Comparison of ENCODE assay signal across 9 mouse cellular contexts in genomic region chr17:36060829-36061228, GRCm38 (mm10). TPM values are rescaled to one million over a fixed set of nuclear protein-coding genes. Genes with fewer than 3 reads are reported as not detected.
DNase-seq lines count a peak whose midpoint lies in the region; ATAC-seq lines count a peak whose summit lies in the region.
"Had no signal": no experiment of that assay in that cellular context is flagged by ENCODE, and none has a peak within 500 bp of the region (broad histone marks: within the 10 kb centered on the region; RNA-seq: fewer than 3 reads in every experiment).

No protein-coding gene starts in this region.

- H3K4me2 ChIP-seq in neural tube, embryonic 15.5 days: no peak overlapping the region
- no peak overlapping the region for H3K4me2 ChIP-seq in kidney, embryonic 16.5 days (replicated peaks; ENCODE audit: low read depth, low read length)
- no peak overlapping the region for H3K4me2 ChIP-seq in liver, embryonic 13.5 days
- H3K4me2 ChIP-seq: heart, embryonic 15.5 days had no signal

- H3K36me3 ChIP-seq in neural tube, embryonic 15.5 days: no peaks in the 10 kb centered on the region
- H3K36me3 ChIP-seq in kidney, embryonic 16.5 days (ENCODE audit: insufficient read depth, low read length): no peaks in the 10 kb centered on the region
- H3K36me3 ChIP-seq in liver, embryonic 13.5 days: no peaks in the 10 kb centered on the region
- H3K36me3 ChIP-seq: heart, embryonic 15.5 days had no signal

- peak; percentile 71 for DNase-seq in neural tube, embryonic 10.5 days (ENCODE audit: extremely low spot score, low spot score)
- peak; percentile 76 for DNase-seq in c-Kit-positive CD71-positive TER-119-positive erythroid progenitor cells, embryonic 14.5 days (ENCODE audit: low spot score)
- peak; percentile 69 to 84 for DNase-seq in frontal cortex, postnatal 25 days (ENCODE audit: low spot score in 2 of 2)
- peak; percentile 74 for DNase-seq in liver, embryonic 13.5 days
- peak; percentile 75 for DNase-seq in ovary, postnatal 36 days (ENCODE audit: low spot score)
- peak; percentile 94 for DNase-seq in thymus, postnatal 25 days

- H3K27ac ChIP-seq in neural tube, embryonic 15.5 days (replicated peaks): no peak overlapping the region
- H3K27ac ChIP-seq in kidney, embryonic 16.5 days (ENCODE audit: low read length): no peak overlapping the region
- no peak overlapping the region for H3K27ac ChIP-seq in liver, embryonic 13.5 days
- H3K27ac ChIP-seq: heart, embryonic 15.5 days had no signal

- no peaks in the 10 kb centered on the region for H3K4me1 ChIP-seq in neural tube, embryonic 15.5 days
- no peaks in the 10 kb centered on the region for H3K4me1 ChIP-seq in kidney, embryonic 16.5 days (ENCODE audit: insufficient read depth, low read length)
- no peaks in the 10 kb centered on the region for H3K4me1 ChIP-seq in liver, embryonic 13.5 days (replicated peaks)
- H3K4me1 ChIP-seq: heart, embryonic 15.5 days had no signal

- no peak overlapping the region for H3K4me3 ChIP-seq in neural tube, embryonic 15.5 days (replicated peaks)
- no peak overlapping the region for H3K4me3 ChIP-seq in kidney, embryonic 16.5 days (ENCODE audit: low read length)
- H3K4me3 ChIP-seq in liver, embryonic 13.5 days (replicated peaks): no peak overlapping the region
- H3K4me3 ChIP-seq: heart, embryonic 15.5 days had no signal

- 31% methylated on average over 2 of the region's 2 CpGs for WGBS in neural tube, embryonic 15.5 days
- 27% methylated on average over 2 of the region's 2 CpGs for WGBS in kidney, embryonic 16.5 days
- 9% methylated on average over 2 of the region's 2 CpGs for WGBS in liver, embryonic 13.5 days (ENCODE audit: insufficient replicate concordance)

- no peak for ATAC-seq in neural tube, embryonic 15.5 days (ENCODE audit: low FRiP score)
- ATAC-seq in kidney, embryonic 16.5 days (ENCODE audit: low FRiP score, low TSS enrichment): 0 out of 2 replicates have a peak, but pooled peaks have one; percentile 19
- no peak for ATAC-seq in liver, embryonic 13.5 days (ENCODE audit: low read depth)

- no peaks in the 10 kb centered on the region for H3K27me3 ChIP-seq in neural tube, embryonic 15.5 days (replicated peaks)
- H3K27me3 ChIP-seq in kidney, embryonic 16.5 days (ENCODE audit: insufficient read depth, low read length): no peaks in the 10 kb centered on the region
- H3K27me3 ChIP-seq in liver, embryonic 13.5 days: no peaks in the 10 kb centered on the region

- no peaks in the 10 kb centered on the region for H3K9me3 ChIP-seq in neural tube, embryonic 15.5 days (replicated peaks)
- H3K9me3 ChIP-seq in kidney, embryonic 16.5 days (ENCODE audit: low read length): no peaks in the 10 kb centered on the region
- H3K9me3 ChIP-seq in liver, embryonic 13.5 days (replicated peaks): no peaks in the 10 kb centered on the region
- H3K9me3 ChIP-seq: heart, embryonic 15.5 days had no signal

- H3K9ac ChIP-seq in neural tube, embryonic 15.5 days (replicated peaks): no peak overlapping the region
- no peak overlapping the region for H3K9ac ChIP-seq in kidney, embryonic 16.5 days (replicated peaks; ENCODE audit: low read length)
- H3K9ac ChIP-seq in liver, embryonic 13.5 days: no peak overlapping the region
- H3K9ac ChIP-seq: heart, embryonic 15.5 days had no signal

RNA-seq across cellular contexts. Expression of gene Gm11127, which starts 2.7 kb away (rescaled TPM):
- 0.22 TPM in 1 of 2 replicates, not detected in the other for polyA plus RNA-seq in neural tube, embryonic 15.5 days (2015; fragmentation: Nextera tagmentation; extraction: Ambion mirVana)
- not detected in 2 replicates for polyA plus RNA-seq in kidney, embryonic 16.5 days (2015; fragmentation: Nextera tagmentation; extraction: Ambion mirVana)
- 0.08 TPM in 1 of 2 replicates, not detected in the other for polyA plus RNA-seq in liver, embryonic 13.5 days (2015; fragmentation: Nextera tagmentation; extraction: Ambion mirVana)
- polyA plus RNA-seq: heart, embryonic 15.5 days had no signal

RNA-seq across cellular contexts. Expression of gene Gm6034, which starts 18.1 kb away (rescaled TPM):
- not detected in 2 replicates for polyA plus RNA-seq in neural tube, embryonic 15.5 days (2015; fragmentation: Nextera tagmentation; extraction: Ambion mirVana)
- 0.10 TPM in 1 of 2 replicates, not detected in the other for polyA plus RNA-seq in kidney, embryonic 16.5 days (2015; fragmentation: Nextera tagmentation; extraction: Ambion mirVana)
- polyA plus RNA-seq in liver, embryonic 13.5 days (2015; fragmentation: Nextera tagmentation; extraction: Ambion mirVana): not detected in 2 replicates
- polyA plus RNA-seq: heart, embryonic 15.5 days had no signal

RNA-seq across cellular contexts. Expression of gene H2-T22, which starts 18.3 kb away (rescaled TPM):
- 7.3 and 12.5 TPM in 2 replicates for polyA plus RNA-seq in neural tube, embryonic 15.5 days (2015; fragmentation: Nextera tagmentation; extraction: Ambion mirVana)
- polyA plus RNA-seq in kidney, embryonic 16.5 days (2015; fragmentation: Nextera tagmentation; extraction: Ambion mirVana): 13.9 and 16.0 TPM in 2 replicates
- 9.2 and 9.4 TPM in 2 replicates for polyA plus RNA-seq in liver, embryonic 13.5 days (2015; fragmentation: Nextera tagmentation; extraction: Ambion mirVana)

RNA-seq across cellular contexts. Expression of gene H2-T23, which starts 28.2 kb away (rescaled TPM):
- polyA plus RNA-seq in neural tube, embryonic 15.5 days (2015; fragmentation: Nextera tagmentation; extraction: Ambion mirVana): 5.3 and 13.9 TPM in 2 replicates
- 4.5 and 5.9 TPM in 2 replicates for polyA plus RNA-seq in kidney, embryonic 16.5 days (2015; fragmentation: Nextera tagmentation; extraction: Ambion mirVana)
- 23.1 and 24.0 TPM in 2 replicates for polyA plus RNA-seq in liver, embryonic 13.5 days (2015; fragmentation: Nextera tagmentation; extraction: Ambion mirVana)

RNA-seq across cellular contexts. Expression of gene H2-T24, which starts 40.5 kb away (rescaled TPM):
- 8.6 and 10.0 TPM in 2 replicates for polyA plus RNA-seq in neural tube, embryonic 15.5 days (2015; fragmentation: Nextera tagmentation; extraction: Ambion mirVana)
- polyA plus RNA-seq in kidney, embryonic 16.5 days (2015; fragmentation: Nextera tagmentation; extraction: Ambion mirVana): 2.2 and 3.1 TPM in 2 replicates
- polyA plus RNA-seq in liver, embryonic 13.5 days (2015; fragmentation: Nextera tagmentation; extraction: Ambion mirVana): 5.2 and 5.7 TPM in 2 replicates
